Mouse (Mus musculus) limb, embryonic 11.5 days (tissue): ENCODE results near the gene Trabd2b. TPM values are rescaled to one million over a fixed set of nuclear protein-coding genes. Genes with fewer than 3 reads are reported as not detected.

ENCODE experiments used
- ATAC-seq: fragments of 200-750 bp; cut with Nextera tagmentation; 2 replicates; pipeline ENCODE4 v1.8.0; 2017; ENCODE audit warnings: low read depth; ENCODE audit not compliant: insufficient number of reproducible peaks, low FRiP score, low TSS enrichment
- DNase-seq: peaks from one replicate; pipeline ENCODE4 v3.0.0-alpha.2; 2015; ENCODE audit warnings: low spot score
- H3K27ac ChIP-seq: fragments of 300-500 bp; sonication (generic); replicated peaks from 2 replicates; pipeline ENCODE4 v1.5.1; 2014; ENCODE audit warnings: low read depth, mild to moderate bottlenecking, low read length
- H3K27me3 ChIP-seq: fragments of 300-500 bp; sonication (generic); 2 replicates; pipeline ENCODE4 v1.6.1; 2014; ENCODE audit warnings: mild to moderate bottlenecking, low read length, mixed read lengths; ENCODE audit not compliant: control insufficient read depth, insufficient read depth
- H3K36me3 ChIP-seq: fragments of 300-500 bp; sonication (generic); 2 replicates; pipeline ENCODE4 v1.6.1; 2014; ENCODE audit warnings: mild to moderate bottlenecking, low read length, moderate library complexity, mixed read lengths; ENCODE audit not compliant: control insufficient read depth, insufficient read depth
- H3K4me1 ChIP-seq: fragments of 300-500 bp; sonication (generic); 2 replicates; pipeline ENCODE4 v1.6.1; 2014; ENCODE audit warnings: low read length, mixed read lengths; ENCODE audit not compliant: control insufficient read depth, insufficient read depth
- H3K4me2 ChIP-seq: fragments of 300-500 bp; sonication (generic); 2 replicates; pipeline ENCODE4 v1.6.1; 2014; ENCODE audit warnings: low read depth, mild to moderate bottlenecking, moderate library complexity; ENCODE audit not compliant: severe bottlenecking
- H3K4me3 ChIP-seq: fragments of 300-500 bp; sonication (generic); 2 replicates; pipeline ENCODE4 v1.5.1; 2014; ENCODE audit warnings: low read depth, low read length
- H3K9ac ChIP-seq: fragments of 300-500 bp; sonication (generic); 2 replicates; pipeline ENCODE4 v1.6.1; 2014; ENCODE audit warnings: mild to moderate bottlenecking, low read length
- H3K9me3 ChIP-seq: fragments of 300-500 bp; sonication (generic); 2 replicates; pipeline ENCODE4 v1.6.1; 2016; ENCODE audit warnings: low read length; ENCODE audit not compliant: control insufficient read depth
- WGBS: fragments of 180-500 bp; shearing (Covaris S2); extraction: QIAGEN DNeasy Blood & Tissue Kit; methylation state at CpG from one replicate; pipeline ENCODE4 v1.1.7; 2014; 5-methylcytosine and 5-hydroxymethylcytosine counted together
- polyA plus RNA-seq: library from polyadenylated mRNA; unstranded; fragments of >200 nt; fragmentation: Nextera tagmentation; extraction: Ambion mirVana; gene quantifications from 2 replicates; pipeline ENCODE4 v1.2.1, GENCODE M21; 2014

Gene Trabd2b
- polyA plus RNA-seq, 1 experiment from 2014 or later: 0.33 TPM

GRCm38 (mm10) chr4:114385236-114385635, 21.3 kb upstream of the Trabd2b start:
- no peaks in the 10 kb centered on the region for H3K9me3 ChIP-seq
- 0 out of 2 replicates have a peak, but pooled peaks cover 2% of the 10 kb centered on the region for H3K4me1 ChIP-seq
- H3K36me3 ChIP-seq: no peaks in the 10 kb centered on the region
- H3K4me2 ChIP-seq: no peak overlapping the region
- 92% methylated on average over 5 of the region's 5 CpGs for WGBS
- ATAC-seq (no peak), DNase-seq (no peak)
- no peak overlapping the region for H3K9ac ChIP-seq
- H3K27me3 ChIP-seq: no peaks in the 10 kb centered on the region
- H3K4me3 ChIP-seq: no peak overlapping the region
- no peak overlapping the region for H3K27ac ChIP-seq

GRCm38 (mm10) chr4:114386395-114386811, 20.1 kb upstream of the Trabd2b start:
- H3K9me3 ChIP-seq: no peaks in the 10 kb centered on the region
- H3K4me3 ChIP-seq: no peak overlapping the region
- no peak overlapping the region for H3K4me2 ChIP-seq
- H3K4me1 ChIP-seq: 0 out of 2 replicates have a peak, but pooled peaks cover 2% of the 10 kb centered on the region
- no peak overlapping the region for H3K9ac ChIP-seq
- no peaks in the 10 kb centered on the region for H3K27me3 ChIP-seq
- 23% methylated on average over 2 of the region's 2 CpGs for WGBS
- H3K36me3 ChIP-seq: no peaks in the 10 kb centered on the region
- H3K27ac ChIP-seq: no peak overlapping the region
- ATAC-seq (no peak), DNase-seq (peak; percentile 29)

- H3K4me1 ChIP-seq: no peaks in the 10 kb centered on the region
- no peak for ATAC-seq
- no peak overlapping the region for H3K27ac ChIP-seq
- WGBS: 87% methylated on average over 2 of the region's 2 CpGs
- H3K4me2 ChIP-seq: no peak overlapping the region
- H3K9ac ChIP-seq: no peak overlapping the region
- DNase-seq: no peak
- no peaks in the 10 kb centered on the region for H3K27me3 ChIP-seq
- H3K36me3 ChIP-seq: no peaks in the 10 kb centered on the region
- H3K9me3 ChIP-seq: no peaks in the 10 kb centered on the region
- no peak overlapping the region for H3K4me3 ChIP-seq
Observed at GRCm38 (mm10) chr4:114387527-114388135, 18.9 kb upstream of the Trabd2b start.

- Histone ChIP-seq H3K27ac (no peak overlapping the region), H3K4me2 (no peak overlapping the region), H3K9me3 (no peaks in the 10 kb centered on the region), H3K27me3 (no peaks in the 10 kb centered on the region), H3K9ac (no peak overlapping the region), H3K4me1 (no peaks in the 10 kb centered on the region), H3K4me3 (no peak overlapping the region), H3K36me3 (no peaks in the 10 kb centered on the region)
- no peak for DNase-seq
- WGBS: 89% methylated on average over 3 of the region's 3 CpGs
- no peak for ATAC-seq
Observed at GRCm38 (mm10) chr4:114388306-114388705, 18.2 kb upstream of the Trabd2b start.

- H3K4me1 ChIP-seq: no peaks in the 10 kb centered on the region
- DNase-seq (no peak), ATAC-seq (no peak)
- H3K9me3 ChIP-seq: no peaks in the 10 kb centered on the region
- no peak overlapping the region for H3K27ac ChIP-seq
- no peaks in the 10 kb centered on the region for H3K27me3 ChIP-seq
- no peak overlapping the region for H3K9ac ChIP-seq
- no peak overlapping the region for H3K4me2 ChIP-seq
- no peaks in the 10 kb centered on the region for H3K36me3 ChIP-seq
- no peak overlapping the region for H3K4me3 ChIP-seq
Observed at GRCm38 (mm10) chr4:114389653-114390052, 16.9 kb upstream of the Trabd2b start.

- H3K4me1 ChIP-seq: no peaks in the 10 kb centered on the region
- no peak overlapping the region for H3K4me2 ChIP-seq
- H3K27me3 ChIP-seq: peaks cover 3% of the 10 kb centered on the region; the same call in 1 of the 2 replicates
- no peaks in the 10 kb centered on the region for H3K36me3 ChIP-seq
- H3K9me3 ChIP-seq: no peaks in the 10 kb centered on the region
- H3K9ac ChIP-seq: no peak overlapping the region
- H3K27ac ChIP-seq: no peak overlapping the region
- no peak overlapping the region for H3K4me3 ChIP-seq
- DNase-seq: no peak
- no peak for ATAC-seq
Observed at GRCm38 (mm10) chr4:114397625-114398024, 8.9 kb upstream of the Trabd2b start.

GRCm38 (mm10) chr4:114399821-114400220, 6.7 kb upstream of the Trabd2b start:
- no peaks in the 10 kb centered on the region for H3K9me3 ChIP-seq
- no peak overlapping the region for H3K27ac ChIP-seq
- no peaks in the 10 kb centered on the region for H3K36me3 ChIP-seq
- no peak for ATAC-seq
- peaks cover 3% of the 10 kb centered on the region; the same call in 1 of the 2 replicates for H3K27me3 ChIP-seq
- no peak overlapping the region for H3K4me2 ChIP-seq
- WGBS: 55% methylated on average over 3 of the region's 3 CpGs
- H3K4me1 ChIP-seq: no peaks in the 10 kb centered on the region
- no peak overlapping the region for H3K9ac ChIP-seq
- no peak overlapping the region for H3K4me3 ChIP-seq
- no peak for DNase-seq

- H3K4me2 ChIP-seq: no peak overlapping the region
- H3K9me3 ChIP-seq: no peaks in the 10 kb centered on the region
- no peak for DNase-seq
- no peak overlapping the region for H3K27ac ChIP-seq
- no peak overlapping the region for H3K4me3 ChIP-seq
- no peaks in the 10 kb centered on the region for H3K36me3 ChIP-seq
- H3K9ac ChIP-seq: no peak overlapping the region
- peaks cover 11% of the 10 kb centered on the region for H3K27me3 ChIP-seq
- no peak for ATAC-seq
- 61% methylated on average over 7 of the region's 7 CpGs for WGBS
- 0 out of 2 replicates have a peak, but pooled peaks cover 6% of the 10 kb centered on the region for H3K4me1 ChIP-seq
Observed at GRCm38 (mm10) chr4:114401993-114402731, 4.4 kb upstream of the Trabd2b start.
